Mouse (Mus musculus) neural tube, embryonic 11.5 days (tissue): ENCODE results near the gene Keap1. TPM values are rescaled to one million over a fixed set of nuclear protein-coding genes. Genes with fewer than 3 reads are reported as not detected.
A peak's percentile ranks its signal among the peaks of the same experiment; 100 is the strongest.

Experiments used
- ATAC-seq: fragments of 200-750 bp; cut with Nextera tagmentation; 2 replicates; pipeline ENCODE4 v1.8.0; 2017; ENCODE audit warnings: moderate number of reproducible peaks, mild to moderate bottlenecking, moderate TSS enrichment, moderate library complexity; ENCODE audit not compliant: insufficient read depth, low FRiP score, low TSS enrichment
- DNase-seq: peaks from one replicate; pipeline ENCODE4 v3.0.0-alpha.2; 2015; ENCODE audit warnings: low spot score
- H3K27ac ChIP-seq: fragments of 300-500 bp; sonication (generic); 2 replicates; pipeline ENCODE4 v1.5.1; 2014; ENCODE audit warnings: low read depth, mild to moderate bottlenecking, low read length
- H3K27me3 ChIP-seq: fragments of 300-500 bp; sonication (generic); 2 replicates; pipeline ENCODE4 v1.6.1; 2014; ENCODE audit warnings: mild to moderate bottlenecking, low read length, mixed read lengths; ENCODE audit not compliant: control insufficient read depth, insufficient read depth
- H3K36me3 ChIP-seq: fragments of 300-500 bp; sonication (generic); 2 replicates; pipeline ENCODE4 v1.6.1; 2014; ENCODE audit warnings: mild to moderate bottlenecking, low read length, moderate library complexity, mixed read lengths; ENCODE audit not compliant: control insufficient read depth, insufficient read depth
- H3K4me1 ChIP-seq: fragments of 300-500 bp; sonication (generic); 2 replicates; pipeline ENCODE4 v1.6.1; 2014; ENCODE audit warnings: low read length, mixed read lengths; ENCODE audit not compliant: control insufficient read depth, insufficient read depth
- H3K4me2 ChIP-seq: fragments of 300-500 bp; sonication (generic); 2 replicates; pipeline ENCODE4 v1.6.1; 2014; ENCODE audit warnings: low read depth, mild to moderate bottlenecking, moderate library complexity
- H3K4me3 ChIP-seq: fragments of 300-500 bp; sonication (generic); 2 replicates; pipeline ENCODE4 v1.5.1; 2014; ENCODE audit warnings: low read depth, low read length
- H3K9ac ChIP-seq: fragments of 300-500 bp; sonication (generic); 2 replicates; pipeline ENCODE4 v1.6.1; 2014; ENCODE audit warnings: mild to moderate bottlenecking, low read length
- H3K9me3 ChIP-seq: fragments of 300-500 bp; sonication (generic); 2 replicates; pipeline ENCODE4 v1.6.1; 2016; ENCODE audit warnings: low read length; ENCODE audit not compliant: control insufficient read depth
- WGBS: fragments of 180-500 bp; shearing (Covaris S2); extraction: QIAGEN DNeasy Blood & Tissue Kit; methylation state at CpG from one replicate; pipeline ENCODE4 v1.1.7; 2014; 5-methylcytosine and 5-hydroxymethylcytosine counted together
- polyA plus RNA-seq: library from polyadenylated mRNA; unstranded; fragments of >200 nt; fragmentation: Nextera tagmentation; extraction: Ambion mirVana; gene quantifications from 2 replicates; pipeline ENCODE4 v1.2.1, GENCODE M21; 2014

Keap1 gene
- polyA plus RNA-seq, result 32.3 and 34.1 TPM in 2 replicates

DNA sequence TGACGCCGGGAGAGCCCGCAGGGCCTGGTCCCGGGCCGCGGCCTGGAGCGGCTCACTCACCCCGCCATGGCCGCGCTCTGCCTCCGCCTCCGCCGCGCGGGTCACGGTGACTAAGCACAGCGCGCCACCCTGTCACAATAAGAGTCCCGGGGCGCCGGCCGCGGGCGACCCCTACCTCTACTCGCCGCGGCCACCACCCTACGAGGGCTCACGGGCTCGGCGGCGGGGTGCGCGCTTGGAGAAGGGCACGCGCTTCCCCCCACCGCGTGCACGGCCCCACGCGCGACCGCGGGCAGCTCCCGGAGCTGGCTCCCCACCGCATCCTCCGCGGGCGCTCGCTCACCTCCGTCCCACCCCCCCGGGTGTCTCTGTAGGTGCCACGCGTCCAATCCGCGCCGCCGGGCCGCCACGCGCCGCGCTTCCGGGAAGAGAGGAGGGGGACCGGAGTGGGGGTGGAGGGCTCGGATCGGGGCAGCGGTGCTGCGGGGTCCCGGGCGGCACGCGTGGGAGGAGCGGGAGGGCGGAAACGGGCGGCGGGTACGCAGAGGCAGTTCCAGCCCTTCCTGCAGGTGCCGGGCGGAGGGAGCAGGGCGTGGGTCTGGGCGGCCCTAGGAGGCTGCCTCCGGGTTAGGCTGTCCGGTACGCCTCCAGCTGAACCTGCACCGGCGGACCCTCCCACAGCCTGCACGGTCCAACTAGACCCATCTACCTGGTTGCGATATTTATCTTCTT lies at the start of gene Keap1:
Gene Keap1, minus strand, starts transcription at position 629 of the 732 bp plus-strand sequence.
- Histone ChIP-seq H3K27me3 (peaks cover 10% of the 10 kb centered on the region), H3K4me2 (peak within 1 kb of the TSS; percentile 71), H3K4me3 (peak within 1 kb of the TSS; percentile 90), H3K36me3 (peaks cover 3% of the 10 kb centered on the region), H3K27ac (peak within 1 kb of the TSS; percentile 76), H3K4me1 (peaks cover 8% of the 10 kb centered on the region; the same call in 1 of the 2 replicates), H3K9me3 (no peaks in the 10 kb centered on the region), H3K9ac (peak within 1 kb of the TSS; percentile 96)
- peak; percentile 89 for ATAC-seq
- DNase-seq, result peak; percentile 87
- under 1% methylated on average over 78 of the region's 90 CpGs for WGBS

DNA sequence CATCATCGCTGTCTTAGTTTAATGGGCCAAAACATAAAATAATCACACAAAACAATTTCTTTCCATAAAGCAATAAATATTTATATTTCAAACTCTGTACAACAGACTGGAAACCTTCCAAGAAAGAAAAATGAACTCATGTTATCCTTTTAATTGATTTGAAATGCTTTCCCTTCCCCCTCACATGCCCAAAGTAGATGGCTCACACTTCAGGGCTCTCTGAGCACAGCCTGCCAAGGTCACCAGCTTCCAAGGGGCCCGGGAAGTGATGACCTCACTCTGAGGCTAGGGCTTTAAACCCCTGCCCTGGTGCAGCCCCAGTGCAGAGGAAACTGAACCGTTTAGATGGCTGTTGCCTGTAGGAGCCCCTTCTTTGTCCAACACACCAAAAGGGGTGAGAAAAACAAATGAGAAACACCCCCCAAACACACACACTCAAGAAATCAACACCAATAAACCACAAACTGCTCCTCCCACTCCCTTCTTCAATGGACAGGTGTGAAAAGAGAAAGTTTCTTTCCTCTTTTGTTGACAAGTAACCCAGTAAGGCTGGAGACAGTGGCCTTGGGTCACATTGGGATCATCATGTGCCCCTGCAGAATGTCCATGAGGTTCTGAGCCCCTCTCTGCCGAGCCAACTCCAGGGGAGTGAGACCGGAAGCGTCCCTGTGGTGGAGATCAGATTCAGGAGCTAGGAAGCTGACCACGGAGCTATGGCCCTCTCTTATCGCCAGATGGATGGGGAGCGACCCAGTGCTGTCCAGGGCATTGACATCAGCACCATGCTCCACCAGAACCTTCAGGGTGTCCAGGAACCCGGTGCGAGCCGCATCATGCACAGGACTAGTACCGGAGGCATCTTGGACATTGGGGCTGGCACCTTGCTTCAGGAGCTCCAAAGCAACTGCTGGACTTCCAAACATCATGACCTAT lies 49.5 kb upstream of the Keap1 start:
- peak overlapping the region; percentile 79 for H3K4me3 ChIP-seq
- no peak overlapping the region for H3K27ac ChIP-seq
- DNase-seq (no peak), ATAC-seq (no peak)
- H3K27me3 ChIP-seq, result no peaks in the 10 kb centered on the region
- peaks cover 18% of the 10 kb centered on the region for H3K4me1 ChIP-seq
- H3K9ac ChIP-seq, result peak overlapping the region; percentile 42; the same call in 1 of the 2 replicates
- H3K9me3 ChIP-seq, result no peaks in the 10 kb centered on the region
- peak overlapping the region; percentile 78 for H3K4me2 ChIP-seq
- H3K36me3 ChIP-seq, result peaks cover 2% of the 10 kb centered on the region; the same call in 1 of the 2 replicates
- WGBS, result 78% methylated on average over 13 of the region's 13 CpGs

DNA sequence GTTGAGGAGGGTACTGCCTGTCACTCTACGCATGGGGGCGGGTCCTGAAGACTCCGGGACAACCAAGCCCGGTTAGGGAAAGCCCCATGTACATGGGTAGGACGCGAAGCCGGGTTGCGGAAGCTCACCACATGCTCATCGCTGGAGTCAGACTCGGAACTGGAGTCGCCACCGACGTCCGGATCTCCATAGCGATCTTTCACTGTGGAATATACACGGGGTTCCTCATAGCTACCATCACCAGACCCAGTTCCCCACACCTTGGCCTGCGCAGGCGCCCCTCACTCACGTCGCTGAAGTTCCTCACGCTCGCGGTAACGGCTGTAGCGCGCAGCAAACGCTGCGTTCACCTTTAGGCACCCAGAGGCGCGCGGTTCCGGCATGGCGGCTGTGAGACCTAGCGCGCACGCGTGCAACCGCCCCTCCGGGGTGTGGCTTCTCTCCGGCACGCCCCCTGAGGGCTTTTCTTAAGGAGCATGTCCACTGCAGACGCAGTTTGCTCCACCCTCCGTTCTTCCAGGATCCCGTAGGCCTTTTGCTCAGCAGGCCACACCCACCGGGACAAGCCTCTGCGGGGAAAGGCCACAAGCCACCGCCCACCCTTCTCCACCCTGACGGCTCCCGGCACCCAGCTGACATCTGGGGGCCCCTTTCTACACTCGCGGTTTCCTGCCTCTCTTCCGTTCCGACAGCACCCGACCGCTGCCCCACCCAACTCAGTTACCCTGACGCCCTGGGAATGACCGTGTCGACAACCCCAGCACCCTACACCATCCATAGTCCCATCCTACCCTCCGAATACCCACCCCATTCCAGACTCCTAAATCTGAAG lies 48.6 kb upstream of the Keap1 start, which contains the start of gene Kri1:
Gene Kri1, minus strand, starts transcription at position 399 of the 832 bp plus-strand sequence.
- WGBS, result 1% methylated on average over 57 of the region's 59 CpGs
- H3K9me3 ChIP-seq, result no peaks in the 10 kb centered on the region
- DNase-seq, result peak; percentile 97
- H3K27ac ChIP-seq, result peak within 1 kb of the TSS; percentile 60; the same call in 1 of the 2 replicates
- H3K4me1 ChIP-seq, result peaks cover 18% of the 10 kb centered on the region
- no peaks in the 10 kb centered on the region for H3K27me3 ChIP-seq
- H3K4me3 ChIP-seq, result peak within 1 kb of the TSS; percentile 79
- H3K4me2 ChIP-seq, result peak within 1 kb of the TSS; percentile 78
- peak within 1 kb of the TSS; percentile 66 for H3K9ac ChIP-seq
- peaks cover 2% of the 10 kb centered on the region; the same call in 1 of the 2 replicates for H3K36me3 ChIP-seq
- ATAC-seq, result peak; percentile 49

DNA sequence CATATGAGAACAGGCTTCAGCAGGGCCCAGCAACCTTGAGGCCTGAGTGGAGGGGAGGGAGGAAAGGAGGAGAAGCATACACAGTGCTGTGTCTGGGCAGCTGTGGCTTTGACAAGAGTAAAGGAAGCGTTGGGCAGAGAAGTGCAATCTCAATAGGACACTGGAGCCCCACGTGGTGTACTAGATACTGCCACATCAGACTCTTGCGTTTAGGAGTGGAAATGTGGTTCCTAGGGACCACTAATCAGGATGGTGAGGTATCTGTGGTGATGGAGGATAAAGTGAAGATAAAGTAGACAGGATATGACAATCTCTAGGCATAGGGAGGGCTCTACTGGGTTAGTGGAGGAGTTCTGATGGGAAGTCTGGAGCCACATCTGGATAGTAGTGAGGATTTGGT lies 47.6 kb upstream of the Keap1 start:
- Histone ChIP-seq H3K4me2 (peak overlapping the region; percentile 78), H3K4me1 (peaks cover 18% of the 10 kb centered on the region), H3K36me3 (peaks cover 2% of the 10 kb centered on the region; the same call in 1 of the 2 replicates), H3K27me3 (no peaks in the 10 kb centered on the region), H3K4me3 (peak overlapping the region; percentile 79), H3K9ac (peak overlapping the region; percentile 66; the same call in 1 of the 2 replicates), H3K9me3 (no peaks in the 10 kb centered on the region), H3K27ac (no peak overlapping the region)
- no peak for ATAC-seq
- no peak for DNase-seq
- WGBS, result 66% methylated on average over 3 of the region's 3 CpGs

DNA sequence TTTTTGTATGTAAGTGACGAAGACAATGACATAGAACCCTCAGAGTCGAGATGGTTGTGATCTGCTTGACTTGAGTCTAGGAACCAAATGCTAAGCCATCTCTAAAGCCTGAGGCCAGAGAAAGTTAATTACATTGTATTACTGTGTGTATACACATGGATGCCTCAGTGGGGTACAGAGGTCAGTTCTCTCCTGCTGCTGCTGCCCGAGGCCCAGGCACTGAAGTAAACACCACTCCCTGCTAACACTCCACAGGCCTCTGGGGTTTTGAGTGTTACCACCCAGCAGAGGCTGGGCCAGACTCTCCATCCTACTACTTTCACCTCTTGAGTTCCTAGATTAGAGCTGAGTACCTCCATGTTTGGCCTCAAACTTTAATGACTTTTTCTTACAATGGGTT lies 44.8 kb upstream of the Keap1 start:
- Histone ChIP-seq H3K9ac (no peak overlapping the region), H3K4me2 (no peak overlapping the region), H3K36me3 (peaks cover 13% of the 10 kb centered on the region), H3K4me1 (peaks cover 12% of the 10 kb centered on the region), H3K27me3 (no peaks in the 10 kb centered on the region), H3K9me3 (no peaks in the 10 kb centered on the region), H3K27ac (no peak overlapping the region), H3K4me3 (no peak overlapping the region)
- ATAC-seq, result no peak
- DNase-seq, result no peak
- 89% methylated on average over 3 of the region's 3 CpGs for WGBS

DNA sequence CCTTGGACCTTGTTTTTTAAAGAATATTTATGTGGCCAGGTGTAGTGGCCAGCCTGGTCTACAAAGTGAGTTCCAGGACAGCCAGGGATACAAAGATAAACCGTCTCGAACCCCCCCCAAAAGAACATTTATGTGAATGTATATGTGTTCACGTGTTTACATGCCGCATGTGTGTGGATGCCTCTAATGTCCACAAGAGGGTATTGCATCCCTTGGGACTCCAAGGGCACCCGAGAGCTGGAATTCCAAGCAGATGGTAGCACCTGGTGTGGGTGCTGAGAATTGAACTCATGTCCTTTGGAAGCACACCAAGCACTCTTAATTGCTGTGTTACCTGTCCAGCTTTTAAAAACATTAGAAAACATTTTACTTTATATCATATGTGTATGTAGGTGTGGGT lies 44.4 kb upstream of the Keap1 start:
- no peak overlapping the region for H3K4me3 ChIP-seq
- peaks cover 10% of the 10 kb centered on the region for H3K4me1 ChIP-seq
- H3K27ac ChIP-seq, result no peak overlapping the region
- no peaks in the 10 kb centered on the region for H3K9me3 ChIP-seq
- H3K9ac ChIP-seq, result no peak overlapping the region
- DNase-seq (no peak), ATAC-seq (no peak)
- H3K4me2 ChIP-seq, result no peak overlapping the region
- peaks cover 17% of the 10 kb centered on the region for H3K36me3 ChIP-seq
- H3K27me3 ChIP-seq, result no peaks in the 10 kb centered on the region
- 92% methylated on average over 5 of the region's 5 CpGs for WGBS

DNA sequence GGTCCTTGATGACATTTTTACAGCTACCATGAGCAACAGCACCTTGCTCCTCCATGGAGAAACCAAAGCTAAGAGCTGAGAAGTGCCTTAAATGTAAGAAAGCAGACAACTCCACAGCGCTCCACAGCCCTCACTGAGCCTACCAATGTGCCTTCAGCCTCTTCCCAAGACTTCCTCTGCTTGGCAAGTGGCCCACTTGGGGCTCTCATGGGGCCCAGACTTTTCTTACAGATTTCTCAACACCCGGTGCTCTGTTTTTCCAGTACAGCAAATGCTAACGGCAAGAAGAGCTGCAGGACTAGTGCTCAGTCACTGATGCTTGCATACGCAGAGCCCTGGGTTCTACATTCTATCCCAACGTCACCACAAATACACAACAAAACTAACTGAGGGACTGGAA lies 38.6 kb upstream of the Keap1 start:
- ATAC-seq, result no peak
- no peak overlapping the region for H3K27ac ChIP-seq
- WGBS, result 97% methylated on average over 5 of the region's 5 CpGs
- H3K27me3 ChIP-seq, result no peaks in the 10 kb centered on the region
- H3K4me2 ChIP-seq, result no peak overlapping the region
- no peak overlapping the region for H3K9ac ChIP-seq
- DNase-seq, result no peak
- no peaks in the 10 kb centered on the region for H3K9me3 ChIP-seq
- H3K36me3 ChIP-seq, result peaks cover 37% of the 10 kb centered on the region
- no peaks in the 10 kb centered on the region for H3K4me1 ChIP-seq
- no peak overlapping the region for H3K4me3 ChIP-seq

DNA sequence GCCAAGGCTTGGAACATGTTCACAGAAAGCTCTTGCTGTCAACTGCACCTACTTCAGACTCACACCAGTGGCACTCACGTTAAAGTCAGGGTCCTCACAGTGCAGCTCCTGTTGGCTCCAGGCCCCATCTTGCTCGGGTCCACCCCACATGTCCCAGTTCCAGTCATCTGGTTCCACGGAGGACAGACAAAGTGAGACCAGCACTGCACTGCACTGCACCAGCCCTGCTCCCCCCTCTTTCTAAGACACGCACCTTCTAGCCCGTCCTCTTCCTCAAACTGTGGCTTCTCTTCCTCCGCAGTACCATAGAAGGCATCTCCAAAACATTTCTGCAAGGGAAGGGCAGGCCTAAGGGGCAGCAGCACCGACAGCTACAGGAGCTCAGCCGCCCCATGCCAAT lies 37.1 kb upstream of the Keap1 start:
- 92% methylated on average over 8 of the region's 8 CpGs for WGBS
- Histone ChIP-seq H3K36me3 (peaks cover 44% of the 10 kb centered on the region), H3K9ac (no peak overlapping the region), H3K9me3 (no peaks in the 10 kb centered on the region), H3K27ac (no peak overlapping the region), H3K27me3 (no peaks in the 10 kb centered on the region), H3K4me1 (no peaks in the 10 kb centered on the region), H3K4me2 (no peak overlapping the region), H3K4me3 (no peak overlapping the region)
- ATAC-seq (no peak), DNase-seq (no peak)
